Mouse (Mus musculus): ENCODE data around the gene Tgfbr3l. TPM values are rescaled to one million over a fixed set of nuclear protein-coding genes. Genes with fewer than 3 reads are reported as not detected.

The Tgfbr3l gene
- polyA plus RNA-seq (2012; rRNA removed): 12.0 and 21.4 TPM in 2 replicates

DNA sequence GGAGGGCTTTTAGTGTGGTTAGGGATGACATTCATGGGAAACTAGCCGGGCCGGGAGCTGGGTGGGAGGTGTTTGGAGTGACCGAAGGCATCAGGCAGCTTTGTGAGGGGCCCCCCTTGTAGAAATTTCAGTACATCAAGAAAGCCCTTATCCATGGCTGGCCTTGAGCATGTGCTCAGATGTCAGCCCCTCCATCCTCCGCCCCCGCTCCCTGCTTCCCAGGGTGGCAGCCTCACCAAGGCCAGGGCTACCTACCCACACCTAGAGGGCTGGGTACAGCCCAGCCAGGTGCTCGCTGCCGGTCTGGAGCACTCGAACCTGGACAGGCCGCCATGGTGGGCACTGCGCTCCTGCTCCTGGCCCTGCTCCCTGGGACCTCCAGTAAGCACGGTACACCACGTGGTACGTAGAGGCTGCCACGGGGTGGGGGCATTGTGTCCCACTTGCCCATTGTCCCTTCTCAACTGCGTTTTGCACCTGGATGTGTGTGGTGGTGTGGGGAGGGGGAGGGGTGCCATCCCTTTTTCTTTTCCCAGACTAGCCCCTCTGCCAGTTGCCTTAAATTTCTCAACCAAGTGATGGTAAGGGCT is at the start of gene Tgfbr3l:
Gene Tgfbr3l (plus strand): TSS at position 264 of the 590 bp plus-strand sequence.
- DNase-seq (ENCODE audit: low read depth, low spot score): no peak
- WGBS: 82% methylated on average over 15 of the region's 15 CpGs

DNA sequence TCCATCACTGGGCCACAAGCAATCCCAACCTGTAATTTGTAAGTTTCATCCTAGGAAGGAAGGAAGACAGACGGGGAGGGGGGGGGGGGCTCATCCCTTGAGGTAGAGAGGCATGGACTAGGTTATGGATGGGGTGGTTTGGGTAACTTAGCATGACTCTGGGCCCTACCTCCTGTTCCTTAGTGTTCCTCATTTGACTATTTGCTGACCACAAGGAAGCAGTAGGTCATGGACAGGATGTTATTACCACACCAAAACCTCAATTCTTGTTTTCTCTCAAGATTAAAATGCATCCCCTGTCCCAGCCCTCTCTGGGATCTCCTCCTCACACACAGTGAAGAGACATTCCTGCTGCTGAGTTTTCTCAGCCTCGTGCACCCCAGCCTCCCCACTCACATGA is 46.7 kb upstream of the Tgfbr3l start:
- 75% methylated on average over 2 of the region's 2 CpGs for WGBS

DNA sequence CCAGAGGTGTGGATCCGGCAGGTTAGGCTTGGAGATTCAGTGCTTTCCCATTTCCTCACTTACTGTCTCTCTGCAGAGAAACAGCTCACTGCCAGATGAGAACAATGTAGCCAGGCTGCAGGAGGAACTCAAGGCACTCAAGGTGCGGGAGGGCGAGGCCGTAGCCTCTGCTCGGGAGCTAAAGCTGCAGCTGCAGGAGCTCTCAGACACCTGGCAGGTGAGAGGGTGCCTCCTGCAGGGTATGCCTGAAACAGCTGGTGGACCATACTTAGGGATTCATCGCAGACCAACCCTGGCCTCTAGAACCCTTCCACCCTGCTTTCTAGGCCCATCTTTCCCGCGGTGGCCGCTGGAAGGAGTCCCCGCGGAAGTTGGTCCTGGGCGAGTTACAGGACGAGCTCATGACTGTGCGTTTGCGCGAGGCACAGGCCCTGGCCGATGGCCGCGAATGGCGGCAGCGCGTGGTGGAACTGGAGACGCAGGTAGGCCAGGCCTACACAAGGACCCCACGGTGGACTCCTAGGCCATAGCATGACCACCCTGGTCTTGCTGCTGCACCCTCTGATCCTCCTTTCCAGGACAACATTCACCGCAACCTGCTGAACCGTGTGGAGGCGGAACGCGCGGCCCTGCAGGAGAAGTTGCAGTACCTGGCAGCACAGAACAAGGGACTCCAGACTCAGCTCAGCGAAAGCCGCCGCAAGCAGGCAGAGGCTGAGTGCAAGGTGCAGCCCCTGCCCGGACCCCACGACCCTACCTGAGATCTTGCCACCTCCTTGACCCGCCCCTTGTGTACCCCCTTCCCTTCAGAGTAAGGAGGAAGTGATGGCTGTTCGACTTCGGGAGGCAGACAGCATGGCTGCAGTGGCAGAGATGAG is 42.5 kb upstream of the Tgfbr3l start:
- WGBS: 72% methylated on average over 38 of the region's 38 CpGs
- DNase-seq (ENCODE audit: low read depth, low spot score): no peak

More for the DNA sequence above, 46.7 kb upstream of the Tgfbr3l start:
- no peak for DNase-seq (ENCODE audit: low read depth, low spot score)

DNA sequence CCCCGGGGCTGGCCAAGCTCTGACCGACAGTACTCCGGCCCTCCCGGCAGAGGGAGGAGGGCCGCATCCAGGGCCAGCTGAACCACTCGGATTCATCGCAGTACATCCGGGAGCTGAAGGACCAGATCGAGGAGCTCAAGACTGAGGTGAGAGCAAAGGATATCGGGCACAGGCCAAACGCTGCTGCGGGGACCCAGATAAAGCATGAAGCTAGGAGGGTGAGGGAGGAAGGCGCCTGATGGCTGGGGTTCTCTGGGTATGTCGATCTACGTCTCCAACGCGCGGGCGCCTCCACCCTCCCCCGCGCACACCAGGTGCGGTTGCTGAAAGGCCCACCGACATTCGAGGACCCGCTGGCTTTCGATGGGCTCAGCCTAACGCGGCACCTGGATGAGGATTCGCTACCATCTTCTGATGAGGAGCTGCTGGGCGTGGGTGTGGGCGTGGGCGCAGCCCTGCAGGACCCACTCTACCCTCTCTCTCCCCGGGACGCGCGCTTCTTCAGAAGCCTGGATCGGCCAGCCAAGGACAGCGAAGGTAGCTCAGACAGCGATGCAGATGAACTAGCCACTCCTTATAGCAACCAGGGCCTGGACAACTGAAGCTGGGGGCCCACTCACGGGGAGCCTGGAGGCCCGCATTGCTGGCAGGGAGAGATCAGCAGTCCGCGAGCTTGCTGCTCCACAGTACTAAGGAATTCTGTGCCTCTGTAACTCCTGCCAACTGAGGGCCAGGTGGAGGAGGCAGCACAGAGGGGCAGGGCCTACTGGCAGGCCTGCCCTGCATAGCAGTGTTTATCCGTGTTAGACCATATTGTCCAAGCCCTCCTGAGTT is 41.6 kb upstream of the Tgfbr3l start:
- no peak for DNase-seq (ENCODE audit: low read depth, low spot score)
- 62% methylated on average over 44 of the region's 44 CpGs for whole genome bisulfite sequencing

DNA sequence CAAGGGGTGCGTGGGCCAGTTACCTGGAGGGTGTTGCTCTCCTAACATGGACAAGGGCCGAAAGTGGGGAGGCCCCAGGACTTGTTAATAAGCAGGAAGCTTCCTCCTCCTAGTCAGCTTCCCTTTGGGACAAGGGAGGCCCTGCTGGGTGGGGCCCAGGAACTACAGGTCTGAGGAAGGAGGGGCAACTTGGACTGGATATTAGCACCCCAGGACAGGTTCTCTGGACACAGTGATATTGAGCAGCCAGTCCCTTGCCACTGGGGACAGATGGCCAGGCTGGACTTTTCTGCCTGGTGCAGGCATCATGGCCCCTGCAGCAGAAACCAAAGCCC is 41.0 kb upstream of the Tgfbr3l start:
- no peak for DNase-seq (ENCODE audit: low read depth, low spot score)

DNA sequence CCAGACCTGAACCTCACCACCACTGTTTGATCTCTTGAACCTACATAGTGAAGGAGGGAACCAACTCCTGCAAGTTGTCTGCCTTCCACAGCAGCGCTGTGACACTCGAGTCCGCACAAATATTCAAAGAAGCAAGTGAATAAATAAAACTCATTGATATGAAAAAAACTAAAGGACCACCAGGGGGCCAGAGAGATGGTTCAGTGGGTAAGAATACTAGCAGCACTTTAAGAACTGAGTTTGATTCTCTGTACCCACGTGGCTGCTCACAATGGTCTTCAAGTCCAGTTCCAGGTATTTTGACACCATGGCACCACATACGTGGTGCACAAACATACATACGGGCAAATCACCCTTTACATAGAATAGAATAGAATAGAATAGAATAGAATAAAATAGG is 36.9 kb upstream of the Tgfbr3l start:
- 72% methylated on average over 6 of the region's 6 CpGs for whole genome bisulfite sequencing
- no peak for DNase-seq (ENCODE audit: low read depth, low spot score)

More for the DNA sequence above, 41.0 kb upstream of the Tgfbr3l start:
- WGBS: 52% methylated on average over 2 of the region's 2 CpGs

DNA sequence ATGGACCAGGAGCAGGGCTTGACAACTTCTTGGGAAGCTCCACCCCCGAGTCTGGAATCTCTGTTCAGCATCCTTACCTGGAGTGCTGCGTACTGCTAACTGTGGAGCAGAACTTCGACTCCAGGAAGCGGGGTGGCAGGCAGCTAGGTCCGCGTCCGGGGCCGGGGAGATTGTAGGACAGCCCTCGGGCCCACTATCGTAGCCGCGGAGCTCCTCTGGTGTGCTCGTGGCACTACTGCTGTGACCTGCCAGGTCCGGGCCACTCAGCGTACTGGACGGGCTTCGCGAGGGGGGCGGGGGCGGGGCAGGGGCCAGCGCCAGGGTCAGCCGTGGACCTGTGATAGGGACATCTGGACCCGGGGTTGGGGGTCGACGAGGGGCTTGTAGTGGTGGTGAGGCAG is 35.2 kb upstream of the Tgfbr3l start:
- DNase-seq (ENCODE audit: low read depth, low spot score): no peak
- WGBS: 1% methylated on average over 25 of the region's 25 CpGs

DNA sequence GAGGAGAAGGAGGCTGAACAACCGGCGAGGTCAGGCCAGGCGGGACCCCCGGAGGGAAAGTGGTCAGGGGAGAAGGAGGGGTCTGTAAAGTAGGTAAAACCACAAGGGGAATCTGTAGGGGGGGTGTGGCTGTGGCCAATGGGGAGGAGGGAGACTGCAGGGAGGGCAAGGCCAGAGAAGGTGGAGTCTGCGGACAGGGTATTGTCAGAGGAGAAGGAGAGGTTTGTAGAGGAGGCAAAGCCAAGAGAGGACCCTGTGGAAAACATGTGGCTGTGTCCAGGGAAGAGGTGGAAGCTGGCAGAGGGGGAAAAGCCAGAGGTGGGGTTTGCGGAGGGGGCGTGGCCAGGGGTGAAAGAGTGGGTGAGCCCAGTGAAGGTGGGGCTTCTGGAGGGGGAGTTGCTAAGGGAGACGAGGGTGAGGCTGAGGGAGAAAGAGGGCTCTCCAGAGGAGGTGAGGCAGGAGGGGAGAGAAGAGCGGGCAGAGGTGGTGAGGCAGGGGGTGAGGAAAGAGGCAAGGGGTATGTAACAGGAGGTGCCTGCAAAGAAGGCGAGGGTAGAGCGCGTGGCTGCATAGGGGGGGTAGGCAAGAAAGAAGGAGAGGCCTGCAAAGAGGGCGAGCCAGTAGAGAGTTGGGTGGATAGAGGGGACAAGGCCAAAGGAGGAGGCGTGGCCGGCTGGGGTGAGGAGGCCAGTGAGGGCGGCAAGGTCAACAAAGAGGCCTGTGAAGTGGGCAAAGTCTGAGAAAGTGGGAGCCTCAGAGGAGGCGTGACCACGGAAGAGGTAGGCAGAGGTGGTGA is 34.6 kb upstream of the Tgfbr3l start:
- no peak for DNase-seq (ENCODE audit: low read depth, low spot score)
- 3% methylated on average over 18 of the region's 18 CpGs for WGBS

DNA sequence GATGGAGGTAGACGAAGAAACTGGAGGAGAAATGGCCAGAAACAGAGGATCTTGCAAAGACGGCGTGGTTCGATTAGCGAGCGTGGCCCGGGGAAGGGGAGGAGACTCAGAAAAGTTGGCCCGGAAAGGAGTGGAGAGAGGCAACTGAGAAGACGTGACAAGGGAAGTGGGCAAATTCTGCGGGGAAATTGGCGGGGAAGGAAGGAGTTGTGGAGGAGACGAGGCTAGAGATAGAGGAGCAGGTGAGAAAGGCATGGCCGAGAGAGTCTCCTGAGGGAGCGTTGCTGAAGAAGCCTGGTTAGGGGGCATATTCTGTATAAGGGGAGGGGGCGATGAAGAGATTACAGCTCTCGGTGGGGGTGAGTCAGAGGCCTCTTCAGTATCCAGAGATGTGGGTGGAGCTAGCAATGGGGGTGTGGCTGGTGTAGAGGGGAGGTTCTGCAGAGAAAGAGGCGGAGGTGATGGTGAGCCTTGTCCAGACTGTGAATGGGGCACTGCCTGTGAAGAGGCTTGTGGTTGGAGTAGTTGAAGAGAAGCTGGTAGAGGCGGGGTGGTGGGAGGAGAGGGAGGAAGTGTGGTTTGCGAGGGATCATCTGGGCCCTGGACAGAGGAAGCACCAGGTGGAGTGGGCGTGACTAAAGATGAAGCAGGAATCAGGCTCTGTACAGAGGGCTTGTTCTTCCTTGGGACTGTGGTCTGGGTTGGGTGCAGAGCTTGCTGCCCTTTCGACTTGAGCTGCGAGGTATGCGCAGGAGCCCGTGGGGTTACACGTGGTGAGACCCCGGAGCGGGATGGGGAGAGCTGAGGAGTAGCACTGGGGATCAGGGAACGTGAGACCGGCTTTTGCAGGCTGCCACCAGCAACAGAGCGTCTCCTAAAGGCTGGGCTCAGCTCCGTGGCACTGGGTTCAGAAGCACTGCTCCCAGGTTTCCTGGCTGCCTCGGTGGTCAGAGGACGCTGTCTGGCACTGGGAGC is 33.7 kb upstream of the Tgfbr3l start:
- DNase-seq (ENCODE audit: low read depth, low spot score): peak; percentile 67
- 6% methylated on average over 33 of the region's 33 CpGs for WGBS

DNA sequence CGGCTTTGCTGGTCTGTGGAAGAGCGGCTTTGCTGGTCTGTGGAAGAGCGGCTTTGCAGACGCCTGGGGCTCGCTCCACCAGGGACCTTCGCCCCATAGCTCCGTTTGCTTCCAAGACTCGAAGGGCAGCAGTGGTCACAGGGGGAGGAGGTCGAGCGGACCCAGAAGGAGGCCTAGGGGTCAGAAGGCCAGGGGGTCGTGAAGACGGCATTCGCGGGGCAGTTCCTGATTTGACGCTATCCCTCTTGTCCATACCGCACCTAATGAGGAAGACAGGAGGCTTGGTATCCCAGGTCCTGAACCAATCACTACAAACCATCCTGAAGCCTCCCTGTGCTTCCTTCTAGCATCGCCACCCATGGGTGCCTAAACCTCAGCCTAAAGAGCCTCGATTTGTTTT is 31.7 kb upstream of the Tgfbr3l start:
- WGBS: 31% methylated on average over 18 of the region's 18 CpGs
- no peak for DNase-seq (ENCODE audit: low read depth, low spot score)

DNA sequence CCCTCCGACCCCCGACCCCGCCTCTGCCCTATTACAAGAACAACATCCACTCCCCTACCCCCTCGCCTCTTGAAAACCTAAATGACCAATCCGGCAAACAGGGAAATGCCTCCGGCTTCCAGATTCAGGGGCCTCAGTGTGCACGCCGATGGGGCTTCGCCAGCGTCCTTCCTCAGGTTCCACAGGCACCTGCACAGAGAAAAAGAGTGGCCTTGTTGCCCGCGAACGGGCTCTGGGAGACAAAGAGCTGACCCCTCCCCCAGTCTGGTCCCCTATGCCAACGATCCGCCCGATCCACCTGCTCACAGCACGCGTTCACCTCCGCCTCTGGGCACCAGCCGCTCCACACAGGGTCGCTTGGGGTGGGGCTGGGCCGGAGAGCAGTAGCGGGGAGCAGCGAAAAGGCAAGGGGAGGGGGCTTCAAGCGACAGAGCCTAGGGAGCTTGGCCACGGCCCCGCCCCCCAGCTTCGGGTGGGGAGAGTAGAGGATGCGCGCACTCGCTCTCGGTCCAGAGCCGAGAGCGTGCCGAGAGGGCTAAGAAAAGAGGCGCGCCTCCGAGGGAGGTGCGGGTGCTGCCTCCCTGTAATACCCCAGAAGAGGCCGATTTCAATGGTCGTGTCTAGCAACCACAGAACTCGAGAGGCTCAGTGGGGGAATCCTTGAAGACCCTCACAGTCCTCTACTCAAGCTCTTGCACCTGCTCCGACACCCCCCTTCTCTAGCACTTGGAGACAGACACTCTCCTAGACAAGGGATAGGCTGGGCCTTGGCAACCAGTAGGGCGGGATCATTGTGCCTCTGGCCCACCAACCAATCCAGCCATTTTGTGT is 31.0 kb upstream of the Tgfbr3l start, which contains the start of gene Prr36:
Gene Prr36 (minus strand): TSS at position 669 of the 831 bp plus-strand sequence.
- no peak for DNase-seq (ENCODE audit: low read depth, low spot score)
- 3% methylated on average over 44 of the region's 44 CpGs for WGBS

DNA sequence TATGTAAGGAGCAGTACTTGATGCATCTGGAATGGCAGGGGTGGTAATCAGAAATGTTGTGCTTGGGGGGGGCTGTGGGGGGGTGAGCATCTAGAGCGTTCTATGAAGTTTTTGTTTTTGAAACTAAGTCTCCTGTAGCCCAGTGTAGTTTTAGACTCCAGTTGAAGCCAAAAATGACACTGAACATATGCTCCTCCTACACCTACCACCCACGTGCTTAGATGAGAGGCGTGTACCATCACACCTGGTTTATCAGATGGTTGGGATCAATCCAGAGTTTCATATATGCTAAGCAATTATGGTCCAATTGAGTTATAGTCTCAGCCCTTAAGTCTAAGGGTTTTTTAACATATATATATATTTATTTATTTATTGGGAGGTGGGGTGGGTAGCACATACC is 28.4 kb upstream of the Tgfbr3l start:
- DNase-seq (ENCODE audit: low read depth, low spot score): no peak
- 80% methylated on average over 3 of the region's 3 CpGs for WGBS

DNA sequence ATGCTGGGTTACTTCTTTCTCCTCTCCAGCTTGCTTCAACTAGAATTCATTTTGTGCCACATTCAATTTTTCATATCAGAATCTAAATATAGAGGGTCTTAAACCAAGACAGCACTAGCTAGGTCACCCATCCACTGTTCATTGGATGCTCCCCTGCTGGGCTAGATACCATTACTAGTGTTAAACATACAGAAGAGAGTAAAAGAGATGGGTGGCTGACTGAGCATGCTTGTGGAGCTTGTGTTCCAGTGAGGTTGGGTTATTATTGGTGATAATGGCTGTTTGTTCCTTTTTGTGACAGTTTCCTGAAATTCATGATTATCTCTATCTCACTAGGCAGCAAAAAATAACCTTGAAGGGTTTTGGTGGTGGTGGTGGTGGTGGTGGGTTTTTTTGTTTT is 26.0 kb upstream of the Tgfbr3l start:
- DNase-seq (ENCODE audit: low read depth, low spot score): no peak

DNA sequence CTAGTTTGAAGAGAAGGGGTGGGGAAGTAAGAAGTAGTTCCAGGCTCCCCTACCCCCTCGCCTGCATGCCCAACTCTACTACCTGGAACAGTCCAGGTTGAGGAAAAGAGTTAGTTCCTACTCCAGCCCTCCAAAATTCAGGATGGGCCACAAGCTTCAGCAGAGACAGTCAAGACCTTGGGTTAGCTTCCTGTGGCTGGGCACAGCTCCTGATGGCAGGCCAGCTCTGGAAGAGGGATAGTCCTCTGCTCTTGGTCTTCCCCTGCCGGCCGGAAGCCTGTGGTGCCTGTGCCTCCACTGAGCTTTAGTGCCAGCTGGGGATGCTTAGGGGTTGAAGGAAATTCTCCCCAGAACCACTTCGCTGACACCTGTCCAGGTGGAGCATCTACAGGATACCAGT is 21.7 kb upstream of the Tgfbr3l start:
- no peak for DNase-seq (ENCODE audit: low read depth, low spot score)
- 43% methylated on average over 4 of the region's 4 CpGs for WGBS

DNA sequence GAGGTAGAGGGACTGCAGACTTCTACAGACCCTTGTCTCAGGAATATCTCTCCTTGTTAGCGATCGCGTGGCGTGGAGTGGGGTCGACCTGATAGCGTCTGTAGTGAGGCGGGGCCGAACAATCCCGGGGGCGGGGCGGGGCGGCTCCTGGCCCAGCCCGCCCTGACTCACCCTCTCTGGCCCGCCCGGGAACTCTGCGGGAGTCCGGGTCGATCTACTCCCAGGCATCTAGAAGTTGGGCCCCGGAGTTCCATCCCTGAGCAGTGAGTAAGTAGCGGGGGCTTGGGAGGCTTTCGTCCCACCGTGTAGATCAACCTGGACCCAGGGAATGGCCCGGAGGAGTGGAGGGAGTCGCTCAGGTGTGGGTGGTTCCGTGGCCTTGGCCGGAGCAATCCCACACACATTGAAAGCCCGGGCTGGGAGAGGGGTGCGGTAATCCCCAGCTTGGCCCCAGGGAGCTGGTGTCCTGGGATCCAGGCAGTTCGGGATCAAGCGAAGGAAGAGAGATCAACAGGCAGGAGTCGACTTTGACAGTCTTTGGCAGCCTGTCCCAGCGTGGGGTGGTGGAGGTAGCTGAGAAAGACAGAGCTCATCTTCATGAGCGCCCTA is 21.2 kb upstream of the Tgfbr3l start, which contains the start of gene Lrrc8e:
Gene Lrrc8e (plus strand): TSS at position 89 of the 609 bp plus-strand sequence.
- whole genome bisulfite sequencing: 3% methylated on average over 33 of the region's 33 CpGs
- no peak for DNase-seq (ENCODE audit: low read depth, low spot score)

DNA sequence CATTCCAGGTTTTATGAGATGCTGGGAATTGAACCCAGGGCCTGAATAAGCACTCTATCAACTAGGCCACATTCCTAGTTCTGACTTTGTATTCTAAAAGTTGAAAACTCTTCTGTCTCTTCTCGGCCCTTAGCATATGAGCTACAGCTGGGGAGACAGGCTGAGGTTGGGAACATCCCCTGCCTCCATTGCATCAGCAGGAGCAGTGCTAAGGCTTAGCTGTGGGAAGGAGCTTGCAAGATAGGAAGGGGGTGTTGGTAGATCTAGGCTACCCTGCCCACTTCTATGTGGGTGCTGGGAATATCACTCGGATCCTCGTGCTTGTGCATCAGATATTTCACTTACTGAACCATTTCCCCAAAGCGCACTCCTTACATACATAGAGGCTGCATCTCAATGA is 20.1 kb upstream of the Tgfbr3l start:
- no peak for DNase-seq (ENCODE audit: low read depth, low spot score)
- 96% methylated on average over 4 of the region's 4 CpGs for WGBS

DNA sequence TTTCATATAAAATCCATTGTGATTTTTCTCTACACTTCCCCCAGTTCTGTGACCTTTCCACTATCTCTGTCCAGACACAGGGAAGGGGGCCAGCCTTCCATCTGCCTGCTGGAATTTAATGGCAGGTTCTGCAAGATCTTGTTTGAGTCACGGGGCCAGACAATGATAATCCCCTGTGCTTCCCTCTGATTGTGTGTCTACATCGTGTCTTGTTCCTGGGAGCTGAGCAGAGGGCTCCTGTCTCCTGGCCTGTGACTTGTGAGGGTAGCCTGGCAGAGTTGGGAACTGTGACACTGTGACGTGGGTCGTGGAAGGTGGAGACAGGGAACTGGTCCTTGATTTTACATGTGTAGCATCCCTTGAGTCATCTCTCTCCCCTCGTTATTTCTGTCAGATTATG is 18.2 kb upstream of the Tgfbr3l start:
- DNase-seq (ENCODE audit: low read depth, low spot score): no peak
- WGBS: 85% methylated on average over 5 of the region's 5 CpGs

Data from large intestine, adult 2 months (tissue).